Mouse (Mus musculus) cortical plate, adult 2 months (tissue): ENCODE results near the gene Anks1b.

Source experiments
- CTCF ChIP-seq: fragments of 200-500 bp; IDR thresholded peaks from 2 replicates; pipeline ENCODE4 v1.5.1; 2011; ENCODE audit warnings: mild to moderate bottlenecking, control low read depth, low read length; ENCODE audit not compliant: insufficient read depth; ENCODE audit errors: extremely low read depth
- POLR2A ChIP-seq: fragments of 200-500 bp; IDR thresholded peaks from 2 replicates; pipeline ENCODE4 v1.6.1; 2011; ENCODE audit warnings: mild to moderate bottlenecking, low read length, control low read depth; ENCODE audit not compliant: insufficient read depth; ENCODE audit errors: extremely low read depth

DNA sequence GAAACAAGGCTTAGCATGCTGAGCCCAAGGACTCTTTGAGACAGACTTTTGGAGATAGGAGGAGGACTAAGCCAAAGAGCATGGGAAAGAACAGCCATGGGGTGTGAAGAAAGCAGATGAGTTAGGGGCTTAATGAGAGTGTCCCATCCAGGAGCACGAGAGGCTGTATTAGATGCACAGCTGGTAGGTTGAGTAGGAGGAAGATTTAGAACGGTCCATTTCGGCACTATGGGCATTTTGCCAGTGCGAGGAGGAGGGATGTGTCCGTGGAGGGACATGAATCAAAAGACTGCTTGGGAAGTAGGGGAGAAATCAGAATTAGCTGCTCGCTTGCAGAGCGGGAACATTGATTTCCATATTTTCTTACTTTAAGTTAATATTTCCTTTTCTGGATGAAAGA lies 620.1 kb downstream of the Anks1b start:
- TF ChIP-seq CTCF (no peak), POLR2A (no peak)
